Mouse (Mus musculus) lung, embryonic 14.5 days (tissue): ENCODE results near the gene Qsox2. TPM values are rescaled to one million over a fixed set of nuclear protein-coding genes. Genes with fewer than 3 reads are reported as not detected.
A peak's percentile ranks its signal among the peaks of the same experiment; 100 is the strongest.

ENCODE experiments used
- ATAC-seq: fragments of 200-750 bp; cut with Nextera tagmentation; 2 replicates; pipeline ENCODE4 v1.8.0; 2017; ENCODE audit warnings: mild to moderate bottlenecking, moderate TSS enrichment, moderate library complexity; ENCODE audit not compliant: insufficient read depth
- DNase-seq: peaks from one replicate; pipeline ENCODE4 v3.0.0-alpha.2; 2015
- H3K27ac ChIP-seq: fragments of 300-500 bp; sonication (generic); 2 replicates; pipeline ENCODE4 v1.5.1; 2014; ENCODE audit warnings: low read depth, mild to moderate bottlenecking, moderate library complexity
- H3K27me3 ChIP-seq: fragments of 300-500 bp; sonication (generic); 2 replicates; pipeline ENCODE4 v1.6.1; 2014; ENCODE audit warnings: low read length, control low read depth; ENCODE audit not compliant: insufficient read depth
- H3K36me3 ChIP-seq: fragments of 300-500 bp; sonication (generic); 2 replicates; pipeline ENCODE4 v1.6.1; 2014; ENCODE audit warnings: control low read depth; ENCODE audit not compliant: insufficient read depth
- H3K4me1 ChIP-seq: fragments of 300-500 bp; sonication (generic); 2 replicates; pipeline ENCODE4 v1.6.1; 2014; ENCODE audit warnings: antibody characterized with exemption, control low read depth; ENCODE audit not compliant: insufficient read depth
- H3K4me2 ChIP-seq: fragments of 300-500 bp; sonication (generic); 2 replicates; pipeline ENCODE4 v1.6.1; 2014; ENCODE audit warnings: mild to moderate bottlenecking
- H3K4me3 ChIP-seq: fragments of 300-500 bp; sonication (generic); 2 replicates; pipeline ENCODE4 v1.5.1; 2014; ENCODE audit warnings: low read depth, low read length
- H3K9ac ChIP-seq: fragments of 300-500 bp; sonication (generic); 2 replicates; pipeline ENCODE4 v1.6.1; 2014
- H3K9me3 ChIP-seq: fragments of 300-500 bp; sonication (generic); 2 replicates; pipeline ENCODE4 v1.6.1; 2016; ENCODE audit warnings: low read depth, low read length, control low read depth
- CTCF ChIP-seq: IDR thresholded peaks from 2 replicates; pipeline ENCODE4 v1.5.1; 2016; ENCODE audit warnings: antibody characterized with exemption, low read depth
- whole genome bisulfite sequencing: fragments of 180-500 bp; shearing (Covaris S2); extraction: QIAGEN DNeasy Blood & Tissue Kit; methylation state at CpG from one replicate; pipeline ENCODE4 v1.1.7; 2014; 5-methylcytosine and 5-hydroxymethylcytosine counted together
- polyA plus RNA-seq: library from polyadenylated mRNA; unstranded; fragments of >200 nt; fragmentation: Nextera tagmentation; extraction: Ambion mirVana; gene quantifications from 2 replicates; pipeline ENCODE4 v1.2.1, GENCODE M21; 2014

The Qsox2 gene
- polyA plus RNA-seq, 1 experiment from 2014 or later, result 26.1 TPM

- Histone ChIP-seq H3K9me3 (no peaks in the 10 kb centered on the region), H3K4me3 (no peak overlapping the region), H3K27ac (no peak overlapping the region), H3K36me3 (peaks cover 14% of the 10 kb centered on the region), H3K4me2 (no peak overlapping the region), H3K9ac (no peak overlapping the region), H3K4me1 (no peaks in the 10 kb centered on the region), H3K27me3 (peaks cover 73% of the 10 kb centered on the region)
- ATAC-seq (no peak), DNase-seq (no peak)
- WGBS, result 15% methylated on average over 10 of the region's 10 CpGs
- TF ChIP-seq CTCF, result no peak
Measured at GRCm38 (mm10) chr2:26205761-26206160, 31.6 kb downstream of the Qsox2 start.

GRCm38 (mm10) chr2:26205126-26205525 lies 32.2 kb downstream of the Qsox2 start:
- 2% methylated on average over 16 of the region's 16 CpGs for WGBS
- peak; percentile 82 for DNase-seq

GRCm38 (mm10) chr2:26202849-26203475 lies 34.4 kb downstream of the Qsox2 start:
- TF ChIP-seq CTCF, result no peak
- H3K9me3 ChIP-seq, result no peaks in the 10 kb centered on the region
- 1% methylated on average over 36 of the region's 36 CpGs for WGBS
- peaks cover 100% of the 10 kb centered on the region for H3K27me3 ChIP-seq
- ATAC-seq (no peak), DNase-seq (no peak)
- no peak overlapping the region for H3K9ac ChIP-seq
- H3K27ac ChIP-seq, result no peak overlapping the region
- H3K4me3 ChIP-seq, result no peak overlapping the region
- H3K36me3 ChIP-seq, result no peaks in the 10 kb centered on the region
- H3K4me2 ChIP-seq, result peak overlapping the region; percentile 55; the same call in 1 of the 2 replicates
- peaks cover 8% of the 10 kb centered on the region; the same call in 1 of the 2 replicates for H3K4me1 ChIP-seq

More at GRCm38 (mm10) chr2:26205126-26205525, 32.2 kb downstream of the Qsox2 start:
- no peak overlapping the region for H3K27ac ChIP-seq
- H3K4me1 ChIP-seq, result no peaks in the 10 kb centered on the region
- peaks cover 7% of the 10 kb centered on the region; the same call in 1 of the 2 replicates for H3K36me3 ChIP-seq
- no peak overlapping the region for H3K4me2 ChIP-seq
- no peak overlapping the region for H3K9ac ChIP-seq
- H3K9me3 ChIP-seq, result no peaks in the 10 kb centered on the region
- ATAC-seq, result no peak
- H3K27me3 ChIP-seq, result peaks cover 79% of the 10 kb centered on the region
- H3K4me3 ChIP-seq, result no peak overlapping the region
- TF ChIP-seq CTCF, result no peak

- Histone ChIP-seq H3K27me3 (peaks cover 100% of the 10 kb centered on the region), H3K27ac (no peak overlapping the region), H3K4me3 (peak overlapping the region; percentile 28), H3K4me2 (peak overlapping the region; percentile 55), H3K4me1 (peaks cover 11% of the 10 kb centered on the region; the same call in 1 of the 2 replicates), H3K36me3 (no peaks in the 10 kb centered on the region), H3K9me3 (no peaks in the 10 kb centered on the region), H3K9ac (no peak overlapping the region)
- no peak for TF ChIP-seq CTCF
- ATAC-seq (no peak), DNase-seq (peak; percentile 59)
- under 1% methylated on average over 77 of the region's 77 CpGs for WGBS
Measured at GRCm38 (mm10) chr2:26201926-26202848, 35.1 kb downstream of the Qsox2 start.

- no peaks in the 10 kb centered on the region for H3K9me3 ChIP-seq
- peaks cover 17% of the 10 kb centered on the region; the same call in 1 of the 2 replicates for H3K4me1 ChIP-seq
- under 1% methylated on average over 10 of the region's 10 CpGs for WGBS
- H3K9ac ChIP-seq, result no peak overlapping the region
- H3K27ac ChIP-seq, result no peak overlapping the region
- H3K4me2 ChIP-seq, result peak overlapping the region; percentile 53
- DNase-seq (peak; percentile 94), ATAC-seq (peak; percentile 93)
- H3K27me3 ChIP-seq, result peaks cover 80% of the 10 kb centered on the region
- H3K36me3 ChIP-seq, result no peaks in the 10 kb centered on the region
- peak overlapping the region; percentile 10; the same call in 1 of the 2 replicates for H3K4me3 ChIP-seq
- no peak for TF ChIP-seq CTCF
Measured at GRCm38 (mm10) chr2:26198488-26198887, 38.8 kb downstream of the Qsox2 start.

- no peaks in the 10 kb centered on the region for H3K9me3 ChIP-seq
- no peak overlapping the region for H3K27ac ChIP-seq
- TF ChIP-seq CTCF, result no peak
- 46% methylated on average over 7 of the region's 7 CpGs for WGBS
- ATAC-seq (no peak), DNase-seq (no peak)
- peaks cover 46% of the 10 kb centered on the region for H3K27me3 ChIP-seq
- no peak overlapping the region for H3K9ac ChIP-seq
- H3K36me3 ChIP-seq, result no peaks in the 10 kb centered on the region
- peaks cover 15% of the 10 kb centered on the region; the same call in 1 of the 2 replicates for H3K4me1 ChIP-seq
- H3K4me2 ChIP-seq, result no peak overlapping the region
- no peak overlapping the region for H3K4me3 ChIP-seq
Measured at GRCm38 (mm10) chr2:26194552-26195339, 42.6 kb downstream of the Qsox2 start.
